Comparison of ENCODE assay signal across 9 mouse cellular contexts in genomic region chr13:44408960-44409719, GRCm38 (mm10).
DNase-seq lines count a peak whose midpoint lies in the region; ATAC-seq and TF ChIP-seq lines count a peak whose summit lies in the region.
"Had no signal": no experiment of that assay in that cellular context is flagged by ENCODE, and none has a peak within 500 bp of the region (broad histone marks: within the 10 kb centered on the region; RNA-seq: fewer than 3 reads in every experiment).

No protein-coding gene starts in this region.

- no peak for ATAC-seq in heart, embryonic 15.5 days (replicated peaks; ENCODE audit: insufficient number of reproducible peaks, insufficient read depth, low FRiP score, low read depth)
- peak; percentile 52; the same call in 1 of the 2 replicates for ATAC-seq in limb, embryonic 12.5 days (ENCODE audit: insufficient number of reproducible peaks, insufficient read depth, low FRiP score, low TSS enrichment, low read depth)
- ATAC-seq in stomach, embryonic 15.5 days (ENCODE audit: insufficient read depth, low FRiP score, low read depth): peak; percentile 61
- ATAC-seq in forebrain, postnatal 0 days: no peak

- H3K9me3 ChIP-seq in heart, embryonic 15.5 days (replicated peaks): no peaks in the 10 kb centered on the region
- H3K9me3 ChIP-seq in limb, embryonic 12.5 days: no peaks in the 10 kb centered on the region
- no peaks in the 10 kb centered on the region for H3K9me3 ChIP-seq in stomach, embryonic 15.5 days
- no peaks in the 10 kb centered on the region for H3K9me3 ChIP-seq in forebrain, postnatal 0 days (ENCODE audit: low read length)

- TF ChIP-seq CTCF in forebrain, postnatal 0 days (IDR thresholded peaks at IDR 0.05; ENCODE audit: low read depth): no peak

- no peak overlapping the region for H3K4me3 ChIP-seq in heart, embryonic 15.5 days
- no peak overlapping the region for H3K4me3 ChIP-seq in limb, embryonic 12.5 days (replicated peaks)
- no peak overlapping the region for H3K4me3 ChIP-seq in stomach, embryonic 15.5 days (replicated peaks)
- no peak overlapping the region for H3K4me3 ChIP-seq in forebrain, postnatal 0 days (ENCODE audit: low read depth, low read length)

- no peak overlapping the region for H3K9ac ChIP-seq in heart, embryonic 15.5 days
- no peak overlapping the region for H3K9ac ChIP-seq in limb, embryonic 12.5 days (replicated peaks)
- no peak overlapping the region for H3K9ac ChIP-seq in stomach, embryonic 15.5 days
- H3K9ac ChIP-seq in forebrain, postnatal 0 days: no peak overlapping the region

- H3K4me1 ChIP-seq in heart, embryonic 15.5 days (replicated peaks): peaks cover 24% of the 10 kb centered on the region
- H3K4me1 ChIP-seq in limb, embryonic 12.5 days (replicated peaks): peaks cover 17% of the 10 kb centered on the region
- H3K4me1 ChIP-seq in stomach, embryonic 15.5 days: peaks cover 12% of the 10 kb centered on the region
- H3K4me1 ChIP-seq in forebrain, postnatal 0 days (ENCODE audit: insufficient read depth): no peaks in the 10 kb centered on the region

- DNase-seq in ES-CJ7 (ENCODE audit: low read depth, low spot score): peak; percentile 35
- peak; percentile 41 to 42 for DNase-seq in cerebellum, adult 18-20 months
- DNase-seq in forebrain, postnatal 0 days: no peak
- DNase-seq in right cerebral cortex, postnatal 10 days (ENCODE audit: low spot score in 2 of 2): no peak
- no peak for DNase-seq in left cerebral cortex, adult 8-10 months (ENCODE audit: low spot score in 2 of 2)

- peak overlapping the region; percentile 62 for H3K27ac ChIP-seq in heart, embryonic 15.5 days
- H3K27ac ChIP-seq in limb, embryonic 12.5 days: peak overlapping the region; percentile 47; the same call in 1 of the 2 replicates
- H3K27ac ChIP-seq in stomach, embryonic 15.5 days: 0 out of 2 replicates have a peak overlapping the region, but pooled peaks have one; percentile 19
- no peak overlapping the region for H3K27ac ChIP-seq in forebrain, postnatal 0 days (ENCODE audit: low read depth, low read length)
- H3K27ac ChIP-seq: macrophage had no signal

- no peaks in the 10 kb centered on the region for H3K36me3 ChIP-seq in heart, embryonic 15.5 days
- no peaks in the 10 kb centered on the region for H3K36me3 ChIP-seq in limb, embryonic 12.5 days
- no peaks in the 10 kb centered on the region for H3K36me3 ChIP-seq in stomach, embryonic 15.5 days
- H3K36me3 ChIP-seq in forebrain, postnatal 0 days (ENCODE audit: insufficient read depth): no peaks in the 10 kb centered on the region

- 42% methylated on average over 14 of the region's 14 CpGs for WGBS in heart, embryonic 15.5 days
- WGBS in limb, embryonic 12.5 days: 58% methylated on average over 14 of the region's 14 CpGs
- WGBS in stomach, embryonic 15.5 days: 44% methylated on average over 14 of the region's 14 CpGs
- 76% methylated on average over 14 of the region's 14 CpGs for WGBS in forebrain, postnatal 0 days

- H3K27me3 ChIP-seq in heart, embryonic 15.5 days: no peaks in the 10 kb centered on the region
- no peaks in the 10 kb centered on the region for H3K27me3 ChIP-seq in limb, embryonic 12.5 days
- H3K27me3 ChIP-seq in stomach, embryonic 15.5 days (replicated peaks): no peaks in the 10 kb centered on the region
- H3K27me3 ChIP-seq in forebrain, postnatal 0 days (ENCODE audit: insufficient read depth, low read length): no peaks in the 10 kb centered on the region

- H3K4me2 ChIP-seq in heart, embryonic 15.5 days: no peak overlapping the region
- no peak overlapping the region for H3K4me2 ChIP-seq in limb, embryonic 12.5 days
- H3K4me2 ChIP-seq in stomach, embryonic 15.5 days: no peak overlapping the region
- H3K4me2 ChIP-seq in forebrain, postnatal 0 days (ENCODE audit: low read depth): no peak overlapping the region

Comparison
In these comparisons a context has a peak if more than half of its experiments do, and no peak if none do; other contexts are left out.
1. DNase-seq: peak in ES-CJ7 (single experiment) and cerebellum, adult 18-20 months (2 of 2); none in forebrain, postnatal 0 days (single experiment), right cerebral cortex, postnatal 10 days (0 of 2) and left cerebral cortex, adult 8-10 months (0 of 2).
2. ATAC-seq: peak in limb, embryonic 12.5 days (single experiment) and stomach, embryonic 15.5 days (single experiment); none in heart, embryonic 15.5 days (single experiment) and forebrain, postnatal 0 days (single experiment).